Mouse (Mus musculus) bone marrow, adult 2 months (tissue): ENCODE data around the gene Rbpj. TPM values are rescaled to one million over a fixed set of nuclear protein-coding genes. Genes with fewer than 3 reads are reported as not detected.

Source experiments
- H3K27ac ChIP-seq: fragments of 200-500 bp; 2 replicates; pipeline ENCODE4 v1.5.1; 2012; ENCODE audit warnings: low read depth, mild to moderate bottlenecking, control low read depth, inconsistent platforms, low read length; ENCODE audit not compliant: control insufficient read depth, poor library complexity, insufficient read depth
- H3K4me1 ChIP-seq: fragments of 200-500 bp; 2 replicates; pipeline ENCODE4 v1.6.1; 2011; ENCODE audit warnings: low read length; ENCODE audit not compliant: control insufficient read depth, insufficient read depth
- H3K4me3 ChIP-seq: fragments of 200-500 bp; replicated peaks from 2 replicates; pipeline ENCODE3; 2011; ENCODE audit warnings: mild to moderate bottlenecking, low read depth, low read length, control low read depth; ENCODE audit not compliant: control insufficient read depth
- CTCF ChIP-seq: fragments of 200-500 bp; IDR thresholded peaks from 2 replicates; pipeline ENCODE4 v1.5.1; 2011; ENCODE audit warnings: low read length, control low read depth; ENCODE audit not compliant: control insufficient read depth, insufficient read depth
- POLR2A ChIP-seq: fragments of 200-500 bp; IDR thresholded peaks from 2 replicates; pipeline ENCODE4 v1.6.1; 2011; ENCODE audit warnings: low read depth, mild to moderate bottlenecking, control low read depth, low read length, borderline replicate concordance; ENCODE audit not compliant: control insufficient read depth
- WGBS: fragments of 180-500 bp; shearing (Covaris S2); methylation state at CpG from one replicate; pipeline ENCODE4 v1.1.7; 2018; 5-methylcytosine and 5-hydroxymethylcytosine counted together
- polyA plus RNA-seq: library from polyadenylated mRNA; stranded (reverse); fragments of >200 nt; gene quantifications from 2 replicates; pipeline ENCODE4 v1.2.4, GENCODE M21; 2011; ENCODE audit warnings: low replicate concordance; ENCODE audit not compliant: missing spikeins, insufficient read depth, insufficient read length

The Rbpj gene
- polyA plus RNA-seq, 1 experiment, result 26.0 TPM

GRCm38 (mm10) chr5:53493756-53494155 is 27.8 kb downstream of the Rbpj start:
- H3K27ac ChIP-seq, result no peak overlapping the region
- no peak overlapping the region for H3K4me3 ChIP-seq
- WGBS, result 45% methylated on average over 6 of the region's 6 CpGs
- TF ChIP-seq CTCF, result no peak
- TF ChIP-seq POLR2A, result no peak
- H3K4me1 ChIP-seq, result peaks cover 2% of the 10 kb centered on the region

DNA sequence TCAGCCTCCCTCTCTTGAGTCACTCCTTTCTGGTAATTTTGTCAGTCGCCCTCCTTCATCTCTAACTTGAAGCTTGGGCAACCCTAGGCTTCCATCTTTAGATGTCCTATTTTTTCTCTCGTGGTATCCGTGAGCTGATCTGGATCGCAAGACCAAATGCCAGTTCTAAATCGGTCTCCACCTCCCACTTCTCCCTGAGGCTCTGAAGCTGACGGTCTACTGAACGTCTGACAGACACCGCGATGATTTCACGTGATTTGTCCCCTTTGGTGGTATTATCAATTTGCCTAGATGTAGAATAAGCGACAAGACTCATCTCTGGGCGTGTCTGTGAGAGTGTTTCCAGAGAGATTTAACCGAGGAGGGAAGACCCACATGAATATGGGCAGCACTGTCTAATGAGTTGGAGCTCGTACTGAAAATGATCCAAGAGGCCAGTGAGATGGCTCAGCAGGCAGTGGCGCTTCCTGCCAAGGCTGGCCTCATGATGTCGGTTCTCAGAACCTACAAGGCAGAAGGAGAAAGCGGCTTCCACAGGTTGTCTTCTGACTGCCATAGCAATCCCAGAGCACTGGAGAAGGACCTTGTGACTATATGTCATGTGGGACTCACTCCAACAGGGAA is 28.7 kb downstream of the Rbpj start:
- no peak for TF ChIP-seq POLR2A
- no peak overlapping the region for H3K4me3 ChIP-seq
- 84% methylated on average over 17 of the region's 17 CpGs for WGBS
- H3K4me1 ChIP-seq, result peaks cover 2% of the 10 kb centered on the region
- no peak overlapping the region for H3K27ac ChIP-seq

DNA sequence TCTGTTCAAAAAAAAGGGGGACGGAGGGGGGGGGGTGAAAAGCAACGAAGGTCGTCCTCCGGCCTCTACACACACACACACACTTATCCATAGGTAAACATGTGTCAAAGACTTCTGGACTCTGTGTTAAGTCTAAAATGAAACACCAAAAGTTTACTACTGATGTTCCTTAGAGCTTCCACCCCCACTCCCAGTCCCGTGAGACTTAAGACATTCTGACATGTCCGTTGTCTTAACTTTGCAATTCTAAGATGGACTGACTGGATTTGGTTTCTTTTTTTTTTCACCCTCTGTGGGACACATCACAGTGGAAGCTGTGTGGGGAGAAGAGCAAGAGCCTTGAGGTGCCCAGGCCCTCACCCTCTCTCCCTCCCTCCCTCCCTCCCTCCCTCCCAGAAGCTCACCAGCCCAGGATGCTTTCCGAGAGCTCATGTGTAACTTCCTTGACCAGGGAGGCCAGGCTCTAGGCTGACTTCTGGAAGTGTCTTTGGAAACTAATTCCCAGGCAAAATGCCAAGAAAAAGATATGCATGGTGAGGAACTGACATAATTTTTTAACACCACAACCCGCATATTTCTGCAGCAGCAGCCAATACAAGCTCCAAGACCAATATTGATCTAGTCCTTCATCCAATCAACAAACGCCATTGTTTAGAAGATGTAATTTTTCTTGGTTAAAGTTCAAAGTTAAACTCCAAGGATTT is 31.0 kb downstream of the Rbpj start:
- no peaks in the 10 kb centered on the region; the same call in 1 of the 2 replicates for H3K4me1 ChIP-seq
- H3K27ac ChIP-seq, result no peak overlapping the region
- H3K4me3 ChIP-seq, result no peak overlapping the region
- TF ChIP-seq POLR2A (no peak), CTCF (no peak)
- WGBS, result 86% methylated on average over 9 of the region's 9 CpGs

- TF ChIP-seq POLR2A (no peak), CTCF (no peak)
- Histone ChIP-seq H3K4me3 (no peak overlapping the region), H3K27ac (no peak overlapping the region), H3K4me1 (no peaks in the 10 kb centered on the region; the same call in 1 of the 2 replicates)
- WGBS, result 80% methylated on average over 3 of the region's 3 CpGs
Observed at GRCm38 (mm10) chr5:53499571-53499970, 33.6 kb downstream of the Rbpj start.

- Histone ChIP-seq H3K4me1 (no peaks in the 10 kb centered on the region; the same call in 1 of the 2 replicates), H3K27ac (no peak overlapping the region), H3K4me3 (no peak overlapping the region)
- 83% methylated on average over 10 of the region's 10 CpGs for WGBS
- TF ChIP-seq CTCF, result no peak
- TF ChIP-seq POLR2A, result no peak
Observed at GRCm38 (mm10) chr5:53500509-53501145, 34.7 kb downstream of the Rbpj start.

DNA sequence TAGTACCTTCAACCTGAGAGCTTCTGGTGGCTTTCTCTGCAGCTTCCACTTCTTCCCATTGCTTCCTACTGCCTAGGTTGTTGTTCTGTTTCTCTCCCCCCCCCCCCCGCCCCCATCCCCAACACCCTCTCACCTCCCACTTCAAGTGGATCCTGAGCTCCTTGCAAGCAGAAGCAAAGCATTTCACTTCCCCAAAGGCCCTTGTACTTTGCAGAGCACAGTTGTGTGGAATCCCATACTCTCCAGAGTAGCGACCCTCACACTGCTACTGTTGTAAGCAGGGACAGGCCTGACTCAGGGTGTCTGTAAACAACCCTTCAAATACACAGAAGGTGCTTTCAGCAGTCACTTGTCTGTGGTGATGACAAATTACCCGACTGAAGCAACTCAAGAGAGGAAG is 37.3 kb downstream of the Rbpj start:
- H3K4me3 ChIP-seq, result no peak overlapping the region
- H3K27ac ChIP-seq, result no peak overlapping the region
- no peak for TF ChIP-seq CTCF
- no peak for TF ChIP-seq POLR2A
- 72% methylated on average over 3 of the region's 3 CpGs for WGBS
- no peaks in the 10 kb centered on the region; the same call in 1 of the 2 replicates for H3K4me1 ChIP-seq

DNA sequence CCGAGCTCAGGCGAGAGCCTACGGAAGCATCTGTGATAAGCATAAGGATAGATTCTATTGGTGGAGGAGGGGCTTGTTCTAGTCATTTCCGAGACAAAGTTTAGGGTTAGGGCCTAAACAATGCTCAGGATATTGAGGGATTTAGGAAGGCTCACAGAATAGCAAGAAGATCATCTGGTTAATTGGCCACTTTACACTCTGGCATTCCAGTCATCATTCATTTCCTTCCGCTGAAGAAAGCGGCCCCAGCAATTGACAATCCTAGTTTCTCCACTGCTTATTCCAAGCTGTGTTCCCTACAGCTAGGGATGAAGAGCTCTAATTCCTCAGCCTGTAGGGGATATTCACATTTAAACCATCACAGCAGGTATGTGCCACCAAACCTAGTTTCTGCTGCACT is 39.8 kb downstream of the Rbpj start:
- WGBS, result 80% methylated on average over 6 of the region's 6 CpGs
- Histone ChIP-seq H3K27ac (no peak overlapping the region), H3K4me3 (no peak overlapping the region), H3K4me1 (no peaks in the 10 kb centered on the region; the same call in 1 of the 2 replicates)
- no peak for TF ChIP-seq CTCF
- no peak for TF ChIP-seq POLR2A

DNA sequence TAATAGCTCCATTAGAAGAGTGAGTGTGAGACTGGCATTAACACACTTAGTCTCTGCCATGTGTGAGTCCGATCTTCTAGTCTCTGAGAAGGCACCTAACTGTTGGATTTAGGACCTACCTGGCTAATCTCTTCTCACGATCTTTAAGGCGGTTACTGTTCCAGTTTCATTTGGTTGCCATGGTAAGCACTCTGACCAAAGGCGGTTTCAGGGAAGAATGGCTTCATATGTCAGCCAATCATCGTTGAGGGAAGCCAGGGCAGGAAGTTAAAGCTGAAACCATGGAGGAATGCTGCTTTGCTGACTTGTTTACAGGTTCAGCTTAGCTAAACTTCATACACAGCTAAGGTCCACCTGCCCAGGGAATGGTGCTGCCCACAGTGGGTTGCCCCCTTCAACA is 41.4 kb downstream of the Rbpj start:
- no peak for TF ChIP-seq CTCF
- TF ChIP-seq POLR2A, result no peak
- H3K4me1 ChIP-seq, result no peaks in the 10 kb centered on the region; the same call in 1 of the 2 replicates
- no peak overlapping the region for H3K4me3 ChIP-seq
- H3K27ac ChIP-seq, result no peak overlapping the region
- WGBS, result 82% methylated on average over 5 of the region's 5 CpGs
